Comparison of ENCODE assay signal across 9 mouse cellular contexts in genomic region chr3:139802716-139803710, GRCm38 (mm10).
DNase-seq lines count a peak whose midpoint lies in the region; ATAC-seq lines count a peak whose summit lies in the region.
"Had no signal": no experiment of that assay in that cellular context is flagged by ENCODE, and none has a peak within 500 bp of the region (broad histone marks: within the 10 kb centered on the region; RNA-seq: fewer than 3 reads in every experiment).

No protein-coding gene starts in this region.

- no peaks in the 10 kb centered on the region for H3K4me1 ChIP-seq in lung, embryonic 16.5 days (replicated peaks; ENCODE audit: control insufficient read depth, insufficient read depth, low read length)
- no peaks in the 10 kb centered on the region; the same call in 1 of the 2 replicates for H3K4me1 ChIP-seq in forebrain, embryonic 16.5 days (replicated peaks; ENCODE audit: control insufficient read depth, insufficient read depth, low read length)
- H3K4me1 ChIP-seq: embryonic facial prominence, embryonic 15.5 days had no signal

- ATAC-seq in lung, embryonic 16.5 days (ENCODE audit: low read depth) = 0 out of 2 replicates have a peak, but pooled peaks have one; percentile 28
- ATAC-seq in forebrain, embryonic 16.5 days = peak; percentile 43

- H3K4me3 ChIP-seq in lung, embryonic 16.5 days (ENCODE audit: low read length) = no peak overlapping the region
- no peak overlapping the region for H3K4me3 ChIP-seq in forebrain, embryonic 16.5 days (replicated peaks; ENCODE audit: low read length)
- H3K4me3 ChIP-seq: embryonic facial prominence, embryonic 15.5 days had no signal

- H3K9ac ChIP-seq in lung, embryonic 16.5 days (ENCODE audit: low read length) = no peak overlapping the region
- no peak overlapping the region for H3K9ac ChIP-seq in forebrain, embryonic 16.5 days (replicated peaks; ENCODE audit: low read depth, low read length)
- H3K9ac ChIP-seq: embryonic facial prominence, embryonic 15.5 days had no signal

- H3K36me3 ChIP-seq in lung, embryonic 16.5 days (ENCODE audit: control insufficient read depth, insufficient read depth, low read length) = no peaks in the 10 kb centered on the region
- no peaks in the 10 kb centered on the region for H3K36me3 ChIP-seq in forebrain, embryonic 16.5 days (ENCODE audit: control insufficient read depth, insufficient read depth)
- H3K36me3 ChIP-seq: embryonic facial prominence, embryonic 15.5 days had no signal

- WGBS in lung, embryonic 16.5 days = 49% methylated on average over 7 of the region's 7 CpGs
- 28% methylated on average over 7 of the region's 7 CpGs for WGBS in forebrain, embryonic 16.5 days

- no peak for DNase-seq in lung, postnatal 25 days (ENCODE audit: low spot score)
- peak; percentile 13 for DNase-seq in heart, postnatal 4 days
- DNase-seq in retina, embryonic 14.5 days (ENCODE audit: low spot score) = peak; percentile 26
- DNase-seq in frontal cortex, postnatal 14 days (ENCODE audit: low spot score in 2 of 2) = no peak
- DNase-seq in thymus, postnatal 0 days (ENCODE audit: low spot score) = no peak
- DNase-seq: left cerebral cortex, postnatal 4 days had no signal

- no peaks in the 10 kb centered on the region for H3K27me3 ChIP-seq in lung, embryonic 16.5 days (ENCODE audit: control insufficient read depth, insufficient read depth, low read depth, low read length)
- H3K27me3 ChIP-seq in forebrain, embryonic 16.5 days (replicated peaks; ENCODE audit: control insufficient read depth, insufficient read depth, low read length) = no peaks in the 10 kb centered on the region
- H3K27me3 ChIP-seq: embryonic facial prominence, embryonic 15.5 days had no signal

- H3K9me3 ChIP-seq in lung, embryonic 16.5 days (ENCODE audit: control insufficient read depth, low read length) = no peaks in the 10 kb centered on the region
- H3K9me3 ChIP-seq in forebrain, embryonic 16.5 days (ENCODE audit: control insufficient read depth, low read length) = no peaks in the 10 kb centered on the region
- H3K9me3 ChIP-seq: embryonic facial prominence, embryonic 15.5 days had no signal

- no peak overlapping the region for H3K27ac ChIP-seq in lung, embryonic 16.5 days (ENCODE audit: low read length)
- no peak overlapping the region for H3K27ac ChIP-seq in forebrain, embryonic 16.5 days (ENCODE audit: low read length)
- H3K27ac ChIP-seq: embryonic facial prominence, embryonic 15.5 days had no signal

- H3K4me2 ChIP-seq in lung, embryonic 16.5 days (ENCODE audit: low read depth, low read length) = no peak overlapping the region
- no peak overlapping the region for H3K4me2 ChIP-seq in forebrain, embryonic 16.5 days (ENCODE audit: low read length)
- H3K4me2 ChIP-seq: embryonic facial prominence, embryonic 15.5 days had no signal

Comparison
In these comparisons a context has a peak if more than half of its experiments do, and no peak if none do; other contexts are left out.
1. DNase-seq: peak in heart, postnatal 4 days (single experiment) and retina, embryonic 14.5 days (single experiment); none in lung, postnatal 25 days (single experiment), frontal cortex, postnatal 14 days (0 of 2) and thymus, postnatal 0 days (single experiment).